Mouse (Mus musculus): ENCODE data around the gene Gsk3a. TPM values are rescaled to one million over a fixed set of nuclear protein-coding genes. Genes with fewer than 3 reads are reported as not detected.

Gsk3a gene
- polyA plus RNA-seq, 1 experiment from 2014 or later, result 9.3 TPM

DNA sequence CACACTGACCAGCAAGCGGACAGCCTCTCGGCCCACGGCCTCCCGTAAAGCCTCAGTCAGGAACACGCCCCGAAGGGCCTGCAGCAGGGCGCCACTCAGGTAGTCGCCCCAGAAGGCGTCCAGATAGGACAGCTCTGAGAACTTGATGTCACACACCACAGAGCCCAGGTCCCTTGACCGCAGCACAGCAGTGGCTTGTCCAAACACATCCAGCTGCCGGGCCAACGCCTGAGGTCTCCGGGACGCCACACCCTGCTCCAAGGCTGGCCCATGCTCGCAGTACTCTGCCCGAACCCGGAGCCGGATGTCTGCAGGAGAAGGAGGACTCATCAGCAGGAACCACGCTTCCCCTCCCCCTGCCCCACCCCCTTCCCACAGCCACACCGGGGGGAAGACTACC lies 34.0 kb downstream of the Gsk3a start:
- Histone ChIP-seq H3K27me3 (ENCODE audit: low read depth, poor library complexity, severe bottlenecking) (no peaks in the 10 kb centered on the region), H3K9me3 (replicated peaks) (no peaks in the 10 kb centered on the region), H3K27ac (replicated peaks) (no peak overlapping the region), H3K4me3 (no peak overlapping the region), H3K36me3 (peaks cover 37% of the 10 kb centered on the region), H3K4me1 (no peaks in the 10 kb centered on the region)
- 91% methylated on average over 20 of the region's 20 CpGs for WGBS
- DNase-seq (ENCODE audit: low spot score), result no peak

DNA sequence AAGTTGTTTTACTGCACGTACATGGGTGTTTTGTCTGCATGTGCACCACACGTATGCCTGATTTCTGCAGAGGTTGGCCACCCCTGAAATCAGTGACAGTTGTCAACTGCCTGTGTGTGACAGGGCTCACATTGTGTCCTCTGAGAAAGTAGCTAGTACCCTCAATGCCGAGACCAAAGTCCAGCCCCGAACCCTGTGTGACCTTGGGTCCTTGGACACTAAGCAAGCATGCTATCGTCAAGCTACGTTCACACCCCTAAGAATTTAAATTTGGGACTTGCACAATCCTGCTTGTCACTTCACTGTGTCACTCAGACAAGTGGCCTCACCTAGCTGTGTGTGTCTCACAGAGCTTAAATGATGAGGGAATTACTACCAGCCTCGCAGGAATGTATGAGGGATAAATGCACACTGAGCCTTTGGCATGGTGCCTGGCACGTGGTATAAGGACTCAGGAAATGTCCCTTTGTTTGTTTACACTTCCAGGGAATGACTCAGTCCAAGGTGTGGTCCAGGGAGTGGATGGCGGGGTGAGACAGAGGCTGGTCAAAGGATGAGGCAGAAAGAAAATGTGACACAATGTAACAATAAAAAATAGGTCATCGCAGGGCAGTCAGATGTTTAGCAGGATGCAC lies 40.1 kb downstream of the Gsk3a start:
- H3K27me3 ChIP-seq (ENCODE audit: low read depth, poor library complexity, severe bottlenecking), result no peaks in the 10 kb centered on the region
- no peaks in the 10 kb centered on the region for H3K4me1 ChIP-seq
- H3K9me3 ChIP-seq (replicated peaks), result no peaks in the 10 kb centered on the region
- H3K4me3 ChIP-seq, result no peak overlapping the region
- peaks cover 6% of the 10 kb centered on the region for H3K36me3 ChIP-seq
- no peak for DNase-seq (ENCODE audit: low spot score)
- no peak overlapping the region for H3K27ac ChIP-seq (replicated peaks)
- WGBS, result 81% methylated on average over 10 of the region's 10 CpGs

GRCm38 (mm10) chr7:25196107-25196506 lies 41.5 kb downstream of the Gsk3a start:
- H3K4me1 ChIP-seq, result no peaks in the 10 kb centered on the region
- no peaks in the 10 kb centered on the region for H3K9me3 ChIP-seq (replicated peaks)
- H3K27me3 ChIP-seq (ENCODE audit: low read depth, poor library complexity, severe bottlenecking), result no peaks in the 10 kb centered on the region
- no peak overlapping the region for H3K27ac ChIP-seq (replicated peaks)
- WGBS, result 92% methylated on average over 9 of the region's 9 CpGs
- DNase-seq (ENCODE audit: low spot score), result no peak
- no peaks in the 10 kb centered on the region for H3K36me3 ChIP-seq
- H3K4me3 ChIP-seq, result no peak overlapping the region

DNA sequence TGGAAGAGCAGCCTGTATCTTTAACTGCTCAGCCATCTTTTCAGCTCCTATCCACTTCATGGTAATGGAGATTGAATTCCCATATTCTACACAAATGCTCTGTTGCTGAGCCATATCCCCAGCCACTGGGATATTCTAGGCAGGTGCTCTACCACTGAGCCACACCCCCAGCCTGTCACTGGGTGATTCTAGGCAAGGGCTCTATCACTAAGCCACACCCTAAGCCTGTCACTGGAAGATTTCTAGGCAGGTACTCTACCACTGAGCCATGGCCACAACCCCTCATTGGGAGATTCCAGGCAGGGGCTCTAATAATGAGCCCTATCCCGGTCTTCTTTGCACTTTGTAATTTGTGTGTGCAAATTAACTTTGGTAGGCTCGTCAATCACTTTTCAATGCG lies 42.5 kb downstream of the Gsk3a start:
- Histone ChIP-seq H3K27ac (replicated peaks) (no peak overlapping the region), H3K4me3 (no peak overlapping the region), H3K4me1 (no peaks in the 10 kb centered on the region), H3K36me3 (no peaks in the 10 kb centered on the region), H3K27me3 (ENCODE audit: low read depth, poor library complexity, severe bottlenecking) (no peaks in the 10 kb centered on the region), H3K9me3 (replicated peaks) (no peaks in the 10 kb centered on the region)
- no peak for DNase-seq (ENCODE audit: low spot score)
- 78% methylated on average over 3 of the region's 3 CpGs for WGBS

GRCm38 (mm10) chr7:25192110-25192509 lies 45.5 kb downstream of the Gsk3a start:
- no peaks in the 10 kb centered on the region for H3K27me3 ChIP-seq (ENCODE audit: low read depth, poor library complexity, severe bottlenecking)
- H3K27ac ChIP-seq (replicated peaks), result no peak overlapping the region
- 71% methylated on average over 8 of the region's 8 CpGs for WGBS
- peaks cover 4% of the 10 kb centered on the region; the same call in 1 of the 2 replicates for H3K4me1 ChIP-seq
- no peak overlapping the region for H3K4me3 ChIP-seq
- no peaks in the 10 kb centered on the region for H3K9me3 ChIP-seq (replicated peaks)
- DNase-seq (ENCODE audit: low spot score), result no peak
- H3K36me3 ChIP-seq, result no peaks in the 10 kb centered on the region

DNA sequence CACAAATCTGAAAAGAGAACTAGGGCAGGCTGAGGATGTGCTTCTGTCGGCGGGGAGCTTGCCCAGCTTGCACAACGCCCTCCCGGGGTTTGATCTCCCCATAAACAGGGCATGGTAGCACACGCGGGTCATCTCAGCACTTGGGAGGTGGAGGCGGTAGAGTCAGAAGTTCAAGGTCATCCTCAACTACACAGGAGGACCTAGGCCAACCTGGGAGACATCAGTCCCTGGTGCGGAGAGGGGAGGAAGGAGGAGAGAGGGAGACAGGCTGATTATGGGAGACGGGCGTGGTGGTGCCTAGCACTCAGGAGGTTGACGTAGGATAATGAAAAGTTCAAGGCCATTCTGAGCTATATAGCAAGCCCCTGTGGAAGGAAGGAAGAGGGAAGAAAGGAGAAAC lies 46.8 kb downstream of the Gsk3a start:
- WGBS, result 92% methylated on average over 11 of the region's 11 CpGs
- Histone ChIP-seq H3K27me3 (ENCODE audit: low read depth, poor library complexity, severe bottlenecking) (peaks cover 8% of the 10 kb centered on the region; the same call in 1 of the 2 replicates), H3K4me1 (peaks cover 4% of the 10 kb centered on the region; the same call in 1 of the 2 replicates), H3K36me3 (no peaks in the 10 kb centered on the region), H3K4me3 (no peak overlapping the region), H3K9me3 (replicated peaks) (no peaks in the 10 kb centered on the region), H3K27ac (replicated peaks) (no peak overlapping the region)
- no peak for DNase-seq (ENCODE audit: low spot score)

DNA sequence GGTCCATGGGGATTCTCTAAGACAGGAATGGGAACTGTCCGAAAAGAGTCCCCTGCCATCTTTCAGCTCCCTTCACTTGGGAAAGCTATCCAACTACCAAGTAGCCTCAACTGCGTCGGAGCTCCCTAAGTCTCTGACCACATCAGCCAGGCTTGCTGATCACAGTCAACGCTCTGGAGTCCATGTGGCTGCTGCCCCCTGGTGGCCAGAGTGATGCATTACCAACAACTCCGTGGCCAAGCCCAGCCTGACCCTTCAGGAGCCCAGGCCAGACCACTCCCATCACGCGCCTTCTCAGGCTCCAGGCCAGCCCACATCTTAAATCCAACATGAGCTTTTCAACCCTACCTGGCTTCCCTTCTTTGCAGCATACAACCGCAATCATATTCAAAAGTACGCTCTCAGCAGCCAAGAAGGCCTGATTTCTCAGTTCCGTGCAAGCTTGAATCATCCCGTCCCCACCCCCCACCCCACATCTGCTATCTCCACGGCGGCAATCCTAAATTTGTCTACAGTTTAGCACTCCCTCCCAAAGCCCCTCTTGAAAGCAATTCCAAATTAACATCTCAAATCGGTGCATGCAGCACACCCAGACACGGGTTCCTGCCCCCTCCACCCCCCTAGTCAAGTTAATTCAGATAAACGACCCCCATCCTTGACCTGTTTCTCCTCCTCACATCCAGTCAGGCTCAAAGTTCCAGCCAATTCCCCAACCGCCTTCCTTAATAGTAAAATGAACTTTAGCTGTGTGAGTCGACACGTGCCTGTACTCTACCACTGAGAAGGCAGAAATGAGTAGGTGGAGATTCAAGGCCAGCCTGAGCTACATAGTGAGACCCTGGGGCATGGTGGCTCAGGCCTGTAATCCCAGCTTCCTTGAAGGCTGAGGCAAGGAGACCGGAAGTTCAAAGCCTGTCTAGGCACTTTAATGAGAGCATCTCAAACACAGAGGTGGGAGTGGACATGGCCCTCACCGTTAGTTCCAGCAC lies 49.7 kb downstream of the Gsk3a start:
- Histone ChIP-seq H3K4me1 (peaks cover 4% of the 10 kb centered on the region; the same call in 1 of the 2 replicates), H3K27me3 (ENCODE audit: low read depth, poor library complexity, severe bottlenecking) (peaks cover 37% of the 10 kb centered on the region), H3K9me3 (replicated peaks) (no peaks in the 10 kb centered on the region), H3K36me3 (no peaks in the 10 kb centered on the region), H3K27ac (replicated peaks) (no peak overlapping the region), H3K4me3 (peak overlapping the region; percentile 14; the same call in 1 of the 2 replicates)
- whole genome bisulfite sequencing, result 32% methylated on average over 21 of the region's 21 CpGs
- DNase-seq (ENCODE audit: low spot score), result peak; percentile 91

GRCm38 (mm10) chr7:25184091-25184490 lies 53.6 kb downstream of the Gsk3a start:
- WGBS, result 81% methylated on average over 6 of the region's 6 CpGs
- H3K4me1 ChIP-seq, result peaks cover 31% of the 10 kb centered on the region
- no peak for DNase-seq (ENCODE audit: low spot score)
- no peaks in the 10 kb centered on the region for H3K9me3 ChIP-seq (replicated peaks)
- no peaks in the 10 kb centered on the region for H3K36me3 ChIP-seq
- H3K4me3 ChIP-seq, result no peak overlapping the region
- no peak overlapping the region for H3K27ac ChIP-seq (replicated peaks)
- peaks cover 74% of the 10 kb centered on the region for H3K27me3 ChIP-seq (ENCODE audit: low read depth, poor library complexity, severe bottlenecking)

DNA sequence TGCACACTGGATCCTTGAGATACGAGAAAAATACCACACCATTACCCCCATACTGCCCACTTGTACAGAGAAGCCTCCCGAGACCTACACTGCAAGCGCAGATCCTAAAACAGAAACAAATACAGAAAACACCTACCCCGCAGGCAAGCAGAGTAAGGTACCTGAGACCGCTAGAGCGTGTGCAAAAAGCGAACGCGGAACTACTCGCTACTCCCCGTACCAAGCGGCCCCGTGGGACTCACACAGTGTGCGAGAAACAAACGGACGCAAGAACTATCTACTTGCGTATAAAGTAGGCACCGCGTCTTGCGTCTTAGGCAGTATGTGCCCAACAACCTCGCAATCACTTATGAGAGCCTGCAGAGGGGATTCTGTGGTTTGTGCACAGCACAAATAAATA lies 55.8 kb downstream of the Gsk3a start:
- peak overlapping the region; percentile 73 for H3K4me3 ChIP-seq
- peaks cover 47% of the 10 kb centered on the region for H3K4me1 ChIP-seq
- peaks cover 97% of the 10 kb centered on the region for H3K27me3 ChIP-seq (ENCODE audit: low read depth, poor library complexity, severe bottlenecking)
- H3K9me3 ChIP-seq (replicated peaks), result no peaks in the 10 kb centered on the region
- 5% methylated on average over 21 of the region's 21 CpGs for WGBS
- no peaks in the 10 kb centered on the region for H3K36me3 ChIP-seq
- DNase-seq (ENCODE audit: low spot score), result peak; percentile 28
- H3K27ac ChIP-seq (replicated peaks), result 0 out of 2 replicates have a peak overlapping the region, but pooled peaks have one; percentile 10

- peaks cover 98% of the 10 kb centered on the region for H3K27me3 ChIP-seq (ENCODE audit: low read depth, poor library complexity, severe bottlenecking)
Measured at GRCm38 (mm10) chr7:25181331-25181790, 56.3 kb downstream of the Gsk3a start.

GRCm38 (mm10) chr7:25180512-25180911 lies 57.1 kb downstream of the Gsk3a start:
- Histone ChIP-seq H3K36me3 (no peaks in the 10 kb centered on the region), H3K4me1 (peaks cover 60% of the 10 kb centered on the region), H3K27me3 (ENCODE audit: low read depth, poor library complexity, severe bottlenecking) (peaks cover 99% of the 10 kb centered on the region), H3K4me3 (peak overlapping the region; percentile 73), H3K27ac (replicated peaks) (peak overlapping the region; percentile 93; the same call in 1 of the 2 replicates), H3K9me3 (replicated peaks) (no peaks in the 10 kb centered on the region)
- DNase-seq (ENCODE audit: low spot score), result no peak
- WGBS, result 4% methylated on average over 6 of the region's 6 CpGs

More at GRCm38 (mm10) chr7:25181331-25181790, 56.3 kb downstream of the Gsk3a start:
- Histone ChIP-seq H3K27ac (replicated peaks) (peak overlapping the region; percentile 10; the same call in 1 of the 2 replicates), H3K9me3 (replicated peaks) (no peaks in the 10 kb centered on the region), H3K36me3 (no peaks in the 10 kb centered on the region), H3K4me1 (peaks cover 52% of the 10 kb centered on the region), H3K4me3 (peak overlapping the region; percentile 73)
- peak; percentile 74 for DNase-seq (ENCODE audit: low spot score)
- 0% methylated on average over 15 of the region's 15 CpGs for WGBS

DNA sequence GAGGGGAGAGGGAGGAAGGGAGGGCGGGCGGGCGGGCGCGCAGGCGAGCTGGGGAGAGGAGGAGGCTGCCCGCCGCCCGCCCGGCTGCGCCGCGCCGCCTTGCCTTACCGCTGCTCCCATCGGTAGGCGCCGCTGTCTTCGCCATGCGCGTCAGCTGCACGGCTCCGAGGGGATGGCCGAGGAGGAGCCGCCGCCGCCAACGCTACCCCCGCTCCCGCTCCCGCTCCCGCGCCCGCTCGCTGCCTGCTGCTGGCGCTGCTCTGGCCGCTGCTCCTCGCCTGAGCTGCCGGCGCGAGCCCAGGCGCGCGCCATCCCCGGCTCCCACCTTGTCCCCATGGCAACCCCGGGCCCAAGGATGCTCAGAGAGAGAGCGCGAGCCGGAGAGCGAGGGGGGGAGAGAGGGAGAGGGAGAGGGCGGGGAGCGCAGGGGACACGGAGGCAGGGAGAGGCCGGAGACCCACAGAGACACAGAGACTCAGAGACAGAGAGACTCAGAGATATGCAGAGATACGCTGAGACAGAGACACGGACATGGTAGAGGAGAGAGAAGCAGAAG lies 58.0 kb downstream of the Gsk3a start, which contains the start of gene Pou2f2:
Gene Pou2f2, minus strand, starts transcription at position 121 of the 556 bp plus-strand sequence.
- Histone ChIP-seq H3K36me3 (no peaks in the 10 kb centered on the region), H3K27me3 (ENCODE audit: low read depth, poor library complexity, severe bottlenecking) (peaks cover 99% of the 10 kb centered on the region), H3K4me1 (peaks cover 69% of the 10 kb centered on the region), H3K9me3 (replicated peaks) (no peaks in the 10 kb centered on the region), H3K27ac (replicated peaks) (peak within 1 kb of the TSS; percentile 93), H3K4me3 (peak within 1 kb of the TSS; percentile 73)
- DNase-seq (ENCODE audit: low spot score), result peak; percentile 93
- WGBS, result under 1% methylated on average over 43 of the region's 56 CpGs

Data from midbrain, embryonic 10.5 days (tissue).